Mouse (Mus musculus) liver, embryonic 15.5 days (tissue): Measurements from ENCODE around the gene Unc5c. TPM values are rescaled to one million over a fixed set of nuclear protein-coding genes. Genes with fewer than 3 reads are reported as not detected.

Experiments
- ATAC-seq: fragments of 200-750 bp; cut with Nextera tagmentation; 2 replicates; pipeline ENCODE4 v1.8.0; 2017; ENCODE audit warnings: moderate number of reproducible peaks, mild to moderate bottlenecking, moderate library complexity; ENCODE audit not compliant: insufficient read depth
- H3K27ac ChIP-seq: fragments of 300-500 bp; sonication (generic); replicated peaks from 2 replicates; pipeline ENCODE4 v1.5.1; 2015; ENCODE audit warnings: mild to moderate bottlenecking, inconsistent platforms
- H3K27me3 ChIP-seq: fragments of 300-500 bp; sonication (generic); 2 replicates; pipeline ENCODE4 v1.6.1; 2015; ENCODE audit warnings: mild to moderate bottlenecking, inconsistent platforms
- H3K36me3 ChIP-seq: fragments of 300-500 bp; sonication (generic); replicated peaks from 2 replicates; pipeline ENCODE4 v1.6.1; 2015; ENCODE audit warnings: moderate library complexity, mild to moderate bottlenecking, inconsistent platforms
- H3K4me1 ChIP-seq: fragments of 300-500 bp; sonication (generic); replicated peaks from 2 replicates; pipeline ENCODE4 v1.6.1; 2015; ENCODE audit warnings: inconsistent platforms
- H3K4me2 ChIP-seq: fragments of 300-500 bp; sonication (generic); 2 replicates; pipeline ENCODE4 v1.6.1; 2015; ENCODE audit warnings: moderate library complexity, mild to moderate bottlenecking, inconsistent platforms
- H3K4me3 ChIP-seq: fragments of 300-500 bp; sonication (generic); replicated peaks from 2 replicates; pipeline ENCODE4 v1.5.1; 2015; ENCODE audit warnings: mild to moderate bottlenecking, inconsistent platforms
- H3K9ac ChIP-seq: fragments of 300-500 bp; sonication (generic); 2 replicates; pipeline ENCODE4 v1.6.1; 2015; ENCODE audit warnings: moderate library complexity, mild to moderate bottlenecking, inconsistent platforms
- H3K9me3 ChIP-seq: fragments of 300-500 bp; sonication (generic); replicated peaks from 2 replicates; pipeline ENCODE4 v1.6.1; 2016; ENCODE audit warnings: inconsistent platforms
- WGBS: fragments of 180-500 bp; shearing (Covaris S2); methylation state at CpG from one replicate; pipeline ENCODE4 v1.1.7; 2015; ENCODE audit warnings: mixed read lengths; ENCODE audit not compliant: insufficient replicate concordance; 5-methylcytosine and 5-hydroxymethylcytosine counted together
- polyA plus RNA-seq: library from polyadenylated mRNA; unstranded; fragments of >200 nt; fragmentation: Nextera tagmentation; extraction: Ambion mirVana; gene quantifications from 2 replicates; pipeline ENCODE4 v1.2.1, GENCODE M21; 2015

The Unc5c gene
- polyA plus RNA-seq, 1 experiment from 2014 or later, result 0.21 TPM

GRCm38 (mm10) chr3:141650658-141651057 lies 185.6 kb downstream of the Unc5c start:
- Histone ChIP-seq H3K4me3 (no peak overlapping the region), H3K4me1 (no peaks in the 10 kb centered on the region), H3K27ac (no peak overlapping the region), H3K9ac (no peak overlapping the region), H3K4me2 (no peak overlapping the region), H3K9me3 (no peaks in the 10 kb centered on the region), H3K27me3 (no peaks in the 10 kb centered on the region), H3K36me3 (no peaks in the 10 kb centered on the region)
- no peak for ATAC-seq
- WGBS, result 61% methylated on average over 3 of the region's 3 CpGs

GRCm38 (mm10) chr3:141653915-141654314 lies 188.9 kb downstream of the Unc5c start:
- Histone ChIP-seq H3K27ac (no peak overlapping the region), H3K9me3 (no peaks in the 10 kb centered on the region), H3K4me3 (no peak overlapping the region), H3K9ac (no peak overlapping the region), H3K4me1 (no peaks in the 10 kb centered on the region), H3K27me3 (no peaks in the 10 kb centered on the region), H3K36me3 (no peaks in the 10 kb centered on the region), H3K4me2 (no peak overlapping the region)
- WGBS, result 40% methylated on average over 1 of the region's 1 CpGs
- ATAC-seq, result no peak

GRCm38 (mm10) chr3:141659041-141659789 lies 194.2 kb downstream of the Unc5c start:
- Histone ChIP-seq H3K27ac (no peak overlapping the region), H3K36me3 (no peaks in the 10 kb centered on the region), H3K9ac (no peak overlapping the region), H3K4me3 (no peak overlapping the region), H3K4me2 (no peak overlapping the region), H3K9me3 (no peaks in the 10 kb centered on the region), H3K27me3 (no peaks in the 10 kb centered on the region), H3K4me1 (no peaks in the 10 kb centered on the region)
- WGBS, result 38% methylated on average over 3 of the region's 3 CpGs
- ATAC-seq, result no peak

GRCm38 (mm10) chr3:141660065-141661062 lies 195.3 kb downstream of the Unc5c start:
- Histone ChIP-seq H3K4me3 (no peak overlapping the region), H3K4me1 (no peaks in the 10 kb centered on the region), H3K36me3 (no peaks in the 10 kb centered on the region), H3K9ac (no peak overlapping the region), H3K27ac (no peak overlapping the region), H3K9me3 (no peaks in the 10 kb centered on the region), H3K27me3 (no peaks in the 10 kb centered on the region), H3K4me2 (no peak overlapping the region)
- ATAC-seq, result no peak
- WGBS, result 47% methylated on average over 15 of the region's 15 CpGs

- no peak overlapping the region for H3K9ac ChIP-seq
- no peak for ATAC-seq
Observed at GRCm38 (mm10) chr3:141689113-141689512, 224.1 kb downstream of the Unc5c start.

GRCm38 (mm10) chr3:141690676-141691075 lies 225.7 kb downstream of the Unc5c start:
- Histone ChIP-seq H3K27me3 (no peaks in the 10 kb centered on the region), H3K36me3 (no peaks in the 10 kb centered on the region), H3K9ac (no peak overlapping the region), H3K4me2 (no peak overlapping the region), H3K4me3 (no peak overlapping the region), H3K27ac (no peak overlapping the region), H3K4me1 (no peaks in the 10 kb centered on the region), H3K9me3 (no peaks in the 10 kb centered on the region)
- no peak for ATAC-seq
- WGBS, result 11% methylated on average over 1 of the region's 1 CpGs

More at GRCm38 (mm10) chr3:141689113-141689512, 224.1 kb downstream of the Unc5c start:
- Histone ChIP-seq H3K4me3 (no peak overlapping the region), H3K4me2 (no peak overlapping the region), H3K36me3 (no peaks in the 10 kb centered on the region), H3K9me3 (no peaks in the 10 kb centered on the region), H3K27ac (no peak overlapping the region), H3K27me3 (no peaks in the 10 kb centered on the region), H3K4me1 (no peaks in the 10 kb centered on the region)
- WGBS, result 49% methylated on average over 2 of the region's 2 CpGs

- 22% methylated on average over 3 of the region's 3 CpGs for WGBS
- H3K27ac ChIP-seq, result no peak overlapping the region
- no peaks in the 10 kb centered on the region for H3K9me3 ChIP-seq
- H3K4me2 ChIP-seq, result no peak overlapping the region
- H3K9ac ChIP-seq, result no peak overlapping the region
- no peaks in the 10 kb centered on the region for H3K4me1 ChIP-seq
- H3K36me3 ChIP-seq, result no peaks in the 10 kb centered on the region
- no peaks in the 10 kb centered on the region for H3K27me3 ChIP-seq
- ATAC-seq, result no peak
- H3K4me3 ChIP-seq, result no peak overlapping the region
Observed at GRCm38 (mm10) chr3:141691418-141691817, 226.4 kb downstream of the Unc5c start.

GRCm38 (mm10) chr3:141691846-141692245 lies 226.8 kb downstream of the Unc5c start:
- no peak for ATAC-seq
- Histone ChIP-seq H3K4me1 (no peaks in the 10 kb centered on the region), H3K27ac (no peak overlapping the region), H3K36me3 (no peaks in the 10 kb centered on the region), H3K4me3 (no peak overlapping the region), H3K9ac (no peak overlapping the region), H3K27me3 (no peaks in the 10 kb centered on the region), H3K9me3 (no peaks in the 10 kb centered on the region), H3K4me2 (no peak overlapping the region)
- WGBS, result 62% methylated on average over 3 of the region's 3 CpGs

- no peak overlapping the region for H3K4me2 ChIP-seq
- no peak overlapping the region for H3K27ac ChIP-seq
- no peaks in the 10 kb centered on the region for H3K9me3 ChIP-seq
- no peak overlapping the region for H3K9ac ChIP-seq
- no peak overlapping the region for H3K4me3 ChIP-seq
- no peaks in the 10 kb centered on the region for H3K36me3 ChIP-seq
- no peaks in the 10 kb centered on the region for H3K27me3 ChIP-seq
- no peaks in the 10 kb centered on the region for H3K4me1 ChIP-seq
- no peak for ATAC-seq
Observed at GRCm38 (mm10) chr3:141699177-141699576, 234.2 kb downstream of the Unc5c start.

GRCm38 (mm10) chr3:141701381-141701909 lies 236.4 kb downstream of the Unc5c start:
- H3K36me3 ChIP-seq, result no peaks in the 10 kb centered on the region
- no peak overlapping the region for H3K9ac ChIP-seq

GRCm38 (mm10) chr3:141711601-141712000 lies 246.6 kb downstream of the Unc5c start:
- Histone ChIP-seq H3K4me1 (no peaks in the 10 kb centered on the region), H3K4me2 (no peak overlapping the region), H3K9me3 (no peaks in the 10 kb centered on the region), H3K27me3 (no peaks in the 10 kb centered on the region), H3K9ac (no peak overlapping the region), H3K4me3 (no peak overlapping the region), H3K36me3 (no peaks in the 10 kb centered on the region), H3K27ac (no peak overlapping the region)
- ATAC-seq, result no peak
- 51% methylated on average over 4 of the region's 4 CpGs for WGBS

More at GRCm38 (mm10) chr3:141701381-141701909, 236.4 kb downstream of the Unc5c start:
- WGBS, result 52% methylated on average over 3 of the region's 3 CpGs
- ATAC-seq, result no peak
- no peak overlapping the region for H3K4me2 ChIP-seq
- no peak overlapping the region for H3K27ac ChIP-seq
- no peaks in the 10 kb centered on the region for H3K9me3 ChIP-seq
- H3K27me3 ChIP-seq, result no peaks in the 10 kb centered on the region
- H3K4me3 ChIP-seq, result no peak overlapping the region
- H3K4me1 ChIP-seq, result no peaks in the 10 kb centered on the region
